Mouse (Mus musculus): ENCODE measurements around the gene D5Ertd579e. TPM values are rescaled to one million over a fixed set of nuclear protein-coding genes. Genes with fewer than 3 reads are reported as not detected.
A peak's percentile ranks its signal among the peaks of the same experiment; 100 is the strongest.

Gene D5Ertd579e
- polyA plus RNA-seq, 1 experiment: 28.6 TPM

DNA sequence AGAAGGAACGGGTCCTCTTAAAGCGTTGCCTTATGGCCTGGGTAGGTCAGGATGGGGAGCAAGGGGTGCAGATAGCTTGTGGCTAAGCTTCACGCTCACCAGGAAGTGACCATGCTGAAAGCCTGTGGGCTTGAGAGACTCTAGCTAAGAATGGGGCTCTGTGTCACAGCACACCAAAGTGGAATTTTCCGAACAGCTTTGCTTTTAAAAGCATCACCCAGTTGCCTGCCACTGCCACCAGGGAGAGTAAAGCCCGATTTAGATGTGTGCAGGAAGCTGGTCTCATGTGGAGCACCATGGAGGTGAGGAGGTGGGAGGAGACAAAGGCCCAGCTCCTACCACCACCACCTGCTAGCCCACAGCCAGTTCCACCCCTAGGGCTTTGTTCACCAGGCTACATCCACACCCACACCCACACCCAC lies 105.3 kb downstream of the D5Ertd579e start:
- Histone ChIP-seq H3K4me3 (replicated peaks; ENCODE audit: control insufficient read depth, low read depth, low read length) (no peak overlapping the region), H3K27ac (ENCODE audit: control insufficient read depth, insufficient read depth, low read depth, low read length, poor library complexity) (no peak overlapping the region), H3K4me1 (ENCODE audit: control insufficient read depth, insufficient read depth, low read length) (no peaks in the 10 kb centered on the region)
- TF ChIP-seq POLR2A (IDR thresholded peaks at IDR 0.05; ENCODE audit: borderline replicate concordance, control insufficient read depth, low read depth, low read length) (no peak), CTCF (IDR thresholded peaks at IDR 0.05; ENCODE audit: control insufficient read depth, insufficient read depth, low read length) (no peak)
- 15% methylated on average over 5 of the region's 5 CpGs for WGBS

DNA sequence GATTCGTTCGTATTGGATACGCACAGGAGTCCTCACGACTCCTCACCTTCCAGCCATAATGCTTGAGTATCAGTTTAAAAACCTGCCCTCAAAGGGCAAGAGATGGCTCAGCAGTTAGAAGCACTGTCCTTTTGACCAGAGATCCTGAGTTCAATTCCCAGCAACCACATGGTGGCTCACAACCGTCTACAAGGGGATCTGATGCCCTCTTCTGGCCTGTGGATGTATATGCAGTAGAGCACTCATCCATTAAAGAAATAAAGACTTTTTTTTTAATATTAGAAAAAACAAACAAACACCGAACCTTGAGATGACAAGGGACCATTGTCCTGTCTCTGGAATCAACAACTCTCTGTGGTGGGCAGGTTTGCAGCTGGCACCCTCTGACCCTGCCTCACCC lies 111.5 kb downstream of the D5Ertd579e start:
- no peaks in the 10 kb centered on the region; the same call in 1 of the 2 replicates for H3K4me1 ChIP-seq (ENCODE audit: control insufficient read depth, insufficient read depth, low read length)
- TF ChIP-seq POLR2A (IDR thresholded peaks at IDR 0.05; ENCODE audit: borderline replicate concordance, control insufficient read depth, low read depth, low read length) (no peak), CTCF (IDR thresholded peaks at IDR 0.05; ENCODE audit: control insufficient read depth, insufficient read depth, low read length) (peak; percentile 34; the same call in 1 of the 2 replicates)
- 69% methylated on average over 6 of the region's 6 CpGs for WGBS
- H3K4me3 ChIP-seq (replicated peaks; ENCODE audit: control insufficient read depth, low read depth, low read length): no peak overlapping the region
- no peak overlapping the region for H3K27ac ChIP-seq (ENCODE audit: control insufficient read depth, insufficient read depth, low read depth, low read length, poor library complexity)

DNA sequence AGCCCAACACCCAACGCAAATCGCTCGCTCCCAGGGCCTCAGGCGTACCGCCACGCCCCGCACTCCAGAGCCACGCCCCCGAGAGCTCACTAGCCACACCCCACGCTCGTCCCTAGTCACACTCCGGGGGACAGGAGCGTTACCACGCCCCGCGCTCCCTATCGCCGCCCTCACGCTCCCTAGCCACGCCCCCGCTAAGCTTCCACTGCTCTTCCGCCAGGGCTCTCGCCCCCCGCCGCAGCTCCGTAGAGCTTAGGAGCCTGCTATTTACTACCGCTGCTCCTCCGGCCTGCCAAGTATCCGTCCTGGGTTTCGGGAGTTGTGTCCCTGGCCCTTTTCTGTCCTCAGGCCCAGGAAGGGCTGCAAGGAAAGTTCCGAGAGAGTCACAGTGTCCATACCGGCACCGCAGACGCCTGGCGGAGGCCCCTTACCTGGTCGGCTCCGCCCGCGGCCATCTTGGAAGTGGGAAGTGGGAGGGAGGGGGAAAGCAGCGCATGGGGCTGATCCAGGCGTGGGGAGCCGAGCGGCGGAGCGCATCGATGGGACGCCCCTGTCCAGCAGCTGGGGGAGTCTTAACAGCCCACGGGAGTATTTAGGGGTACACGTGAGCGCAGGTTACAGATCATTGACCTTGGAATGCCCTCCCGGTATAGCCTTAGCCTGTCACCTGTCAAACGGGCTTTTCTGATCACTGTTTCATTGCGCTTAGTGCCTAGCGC lies 113.7 kb downstream of the D5Ertd579e start:
- no peaks in the 10 kb centered on the region; the same call in 1 of the 2 replicates for H3K4me1 ChIP-seq (ENCODE audit: control insufficient read depth, insufficient read depth, low read length)
- H3K4me3 ChIP-seq (replicated peaks; ENCODE audit: control insufficient read depth, low read depth, low read length): peak overlapping the region; percentile 88
- H3K27ac ChIP-seq (ENCODE audit: control insufficient read depth, insufficient read depth, low read depth, low read length, poor library complexity): peak overlapping the region; percentile 89
- TF ChIP-seq CTCF (IDR thresholded peaks at IDR 0.05; ENCODE audit: control insufficient read depth, insufficient read depth, low read length) (no peak), POLR2A (IDR thresholded peaks at IDR 0.05; ENCODE audit: borderline replicate concordance, control insufficient read depth, low read depth, low read length) (peak; percentile 58; the same call in 1 of the 2 replicates)
- 1% methylated on average over 54 of the region's 54 CpGs for WGBS

DNA sequence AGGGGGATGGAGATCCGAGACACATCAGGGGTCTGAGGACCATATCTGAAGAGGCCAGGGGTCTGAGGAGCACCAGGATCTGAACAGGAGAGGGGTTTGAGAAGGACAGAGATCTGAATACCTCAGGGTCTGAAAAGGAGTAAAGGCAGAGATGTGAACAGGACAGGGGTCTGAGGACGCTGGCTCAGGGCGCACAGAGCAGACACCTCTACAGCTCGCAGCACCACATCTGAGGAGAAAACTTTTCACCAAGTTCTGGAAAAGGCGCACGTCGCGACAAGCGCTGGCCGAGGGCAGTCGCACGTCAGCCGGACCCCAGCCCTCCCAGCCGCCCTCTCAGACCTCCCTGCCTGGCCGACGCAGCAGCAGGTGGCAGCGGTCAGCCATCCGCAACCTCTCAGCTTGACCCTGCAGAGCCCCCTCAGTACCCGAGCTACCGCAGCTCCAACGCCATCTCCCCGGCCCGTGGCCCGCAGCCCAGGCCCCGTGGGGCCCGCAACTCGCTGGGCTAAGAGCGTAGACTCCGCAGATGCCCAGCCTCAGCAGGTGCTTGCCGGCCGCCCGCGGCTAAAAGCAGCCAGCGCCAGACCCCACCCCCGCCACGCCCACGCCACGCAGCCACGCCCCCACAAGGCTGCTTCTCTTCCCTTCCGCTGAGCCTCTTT lies 114.4 kb downstream of the D5Ertd579e start:
- H3K4me1 ChIP-seq (ENCODE audit: control insufficient read depth, insufficient read depth, low read length): no peaks in the 10 kb centered on the region; the same call in 1 of the 2 replicates

DNA sequence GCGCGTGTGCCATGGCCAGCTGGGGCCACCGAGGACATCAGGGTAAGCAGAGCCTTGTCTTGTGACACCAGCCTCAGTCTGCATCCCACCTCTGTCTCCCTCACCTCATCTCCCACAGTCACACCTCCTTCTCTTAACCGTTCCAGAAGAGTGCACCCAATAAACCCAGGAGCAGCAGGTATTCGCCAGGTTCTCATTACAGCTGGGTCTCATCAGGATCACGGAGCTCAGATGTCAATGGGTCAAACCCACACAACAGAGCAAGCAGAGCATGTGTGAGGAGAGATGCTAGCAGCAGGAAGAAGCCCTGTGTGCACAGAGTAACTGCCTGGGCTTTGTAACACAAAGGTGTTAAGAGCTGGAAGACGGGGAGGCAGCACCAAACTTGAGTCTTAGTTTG lies 115.9 kb downstream of the D5Ertd579e start:
- H3K27ac ChIP-seq (ENCODE audit: control insufficient read depth, insufficient read depth, low read depth, low read length, poor library complexity): no peak overlapping the region
- H3K4me3 ChIP-seq (replicated peaks; ENCODE audit: control insufficient read depth, low read depth, low read length): no peak overlapping the region
- TF ChIP-seq POLR2A (IDR thresholded peaks at IDR 0.05; ENCODE audit: borderline replicate concordance, control insufficient read depth, low read depth, low read length): no peak
- no peak for TF ChIP-seq CTCF (IDR thresholded peaks at IDR 0.05; ENCODE audit: control insufficient read depth, insufficient read depth, low read length)
- WGBS: 92% methylated on average over 7 of the region's 7 CpGs
- peaks cover 3% of the 10 kb centered on the region for H3K4me1 ChIP-seq (ENCODE audit: control insufficient read depth, insufficient read depth, low read length)

More for the DNA sequence above, 114.4 kb downstream of the D5Ertd579e start:
- WGBS: 4% methylated on average over 39 of the region's 40 CpGs
- Histone ChIP-seq H3K27ac (ENCODE audit: control insufficient read depth, insufficient read depth, low read depth, low read length, poor library complexity) (peak overlapping the region; percentile 66), H3K4me3 (replicated peaks; ENCODE audit: control insufficient read depth, low read depth, low read length) (peak overlapping the region; percentile 71)
- TF ChIP-seq CTCF (IDR thresholded peaks at IDR 0.05; ENCODE audit: control insufficient read depth, insufficient read depth, low read length) (no peak), POLR2A (IDR thresholded peaks at IDR 0.05; ENCODE audit: borderline replicate concordance, control insufficient read depth, low read depth, low read length) (peak; percentile 66; the same call in 1 of the 2 replicates)

DNA sequence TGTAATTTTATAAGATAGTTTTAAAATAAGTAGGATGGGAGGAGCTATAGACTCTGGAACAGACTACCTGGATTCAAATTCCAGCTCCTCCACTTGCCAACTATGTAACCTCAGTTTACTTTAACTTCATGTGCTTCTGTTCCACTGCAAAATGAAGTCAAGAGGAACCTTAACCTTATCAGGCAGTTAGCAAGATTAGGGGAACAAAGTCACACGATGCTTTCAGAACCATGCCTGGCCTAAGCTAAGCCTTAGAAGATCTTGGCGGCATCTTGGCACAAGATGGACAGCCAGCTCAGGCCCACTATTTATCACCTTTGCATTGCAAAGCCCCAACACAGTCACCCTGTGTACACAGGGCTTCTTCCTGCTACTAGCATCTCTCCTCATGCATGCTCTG lies 116.8 kb downstream of the D5Ertd579e start:
- WGBS: 53% methylated on average over 2 of the region's 2 CpGs
- no peak overlapping the region for H3K4me3 ChIP-seq (replicated peaks; ENCODE audit: control insufficient read depth, low read depth, low read length)
- H3K4me1 ChIP-seq (ENCODE audit: control insufficient read depth, insufficient read depth, low read length): peaks cover 3% of the 10 kb centered on the region
- H3K27ac ChIP-seq (ENCODE audit: control insufficient read depth, insufficient read depth, low read depth, low read length, poor library complexity): no peak overlapping the region
- TF ChIP-seq CTCF (IDR thresholded peaks at IDR 0.05; ENCODE audit: control insufficient read depth, insufficient read depth, low read length) (no peak), POLR2A (IDR thresholded peaks at IDR 0.05; ENCODE audit: borderline replicate concordance, control insufficient read depth, low read depth, low read length) (no peak)

DNA sequence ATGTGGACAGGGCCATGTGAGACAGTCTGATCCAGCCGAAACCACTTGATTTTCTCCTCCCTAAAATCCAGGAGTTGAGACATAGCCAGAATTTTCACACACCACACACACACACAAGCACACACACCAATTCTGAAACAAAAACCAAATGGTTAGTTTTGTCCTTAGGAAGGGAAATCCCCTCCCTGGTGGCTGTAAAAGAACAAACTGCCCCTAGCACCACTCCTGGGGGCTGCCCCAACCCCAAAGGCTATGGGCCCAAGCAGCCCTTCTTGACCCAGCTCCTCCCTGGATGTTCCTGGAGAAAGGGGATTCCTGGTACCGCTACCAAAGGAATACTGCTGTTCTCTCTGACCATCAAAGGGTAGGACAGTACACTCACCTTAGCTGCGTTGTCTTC lies 119.4 kb downstream of the D5Ertd579e start:
- no peak for TF ChIP-seq CTCF (IDR thresholded peaks at IDR 0.05; ENCODE audit: control insufficient read depth, insufficient read depth, low read length)
- 81% methylated on average over 3 of the region's 3 CpGs for WGBS
- Histone ChIP-seq H3K4me3 (replicated peaks; ENCODE audit: control insufficient read depth, low read depth, low read length) (no peak overlapping the region), H3K4me1 (ENCODE audit: control insufficient read depth, insufficient read depth, low read length) (peaks cover 3% of the 10 kb centered on the region), H3K27ac (ENCODE audit: control insufficient read depth, insufficient read depth, low read depth, low read length, poor library complexity) (no peak overlapping the region)

DNA sequence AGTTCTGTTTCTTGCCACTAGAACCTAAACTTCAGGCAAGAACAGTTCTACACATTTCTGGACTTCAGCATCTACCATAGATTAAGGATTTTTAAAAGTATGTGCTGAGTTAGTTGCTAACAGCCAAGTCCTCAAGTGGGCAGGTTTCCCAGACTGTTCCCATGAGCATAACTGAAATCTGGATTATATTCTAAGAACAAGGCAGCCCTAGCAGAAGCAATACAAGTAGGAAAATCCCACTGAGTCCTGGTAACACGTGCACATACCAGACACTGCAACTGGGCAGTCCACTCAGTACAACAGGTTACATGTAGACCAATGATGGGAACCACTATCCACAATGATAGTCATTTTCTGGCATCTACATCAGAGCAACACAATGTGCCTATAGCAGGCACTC lies 120.1 kb downstream of the D5Ertd579e start:
- Histone ChIP-seq H3K27ac (ENCODE audit: control insufficient read depth, insufficient read depth, low read depth, low read length, poor library complexity) (no peak overlapping the region), H3K4me3 (replicated peaks; ENCODE audit: control insufficient read depth, low read depth, low read length) (no peak overlapping the region), H3K4me1 (ENCODE audit: control insufficient read depth, insufficient read depth, low read length) (peaks cover 3% of the 10 kb centered on the region)
- 85% methylated on average over 1 of the region's 1 CpGs for WGBS
- TF ChIP-seq CTCF (IDR thresholded peaks at IDR 0.05; ENCODE audit: control insufficient read depth, insufficient read depth, low read length) (no peak), POLR2A (IDR thresholded peaks at IDR 0.05; ENCODE audit: borderline replicate concordance, control insufficient read depth, low read depth, low read length) (no peak)

Data from bone marrow, adult 2 months (tissue).